Mouse (Mus musculus) neural tube, embryonic 11.5 days (tissue): ENCODE measurements around the gene Traf2. TPM values are rescaled to one million over a fixed set of nuclear protein-coding genes. Genes with fewer than 3 reads are reported as not detected.

Experiments
- ATAC-seq: fragments of 200-750 bp; cut with Nextera tagmentation; 2 replicates; pipeline ENCODE4 v1.8.0; 2017; ENCODE audit warnings: moderate number of reproducible peaks, mild to moderate bottlenecking, moderate TSS enrichment, moderate library complexity; ENCODE audit not compliant: insufficient read depth, low FRiP score, low TSS enrichment
- DNase-seq: peaks from one replicate; pipeline ENCODE4 v3.0.0-alpha.2; 2015; ENCODE audit warnings: low spot score
- H3K27ac ChIP-seq: fragments of 300-500 bp; sonication (generic); 2 replicates; pipeline ENCODE4 v1.5.1; 2014; ENCODE audit warnings: low read depth, mild to moderate bottlenecking, low read length
- H3K27me3 ChIP-seq: fragments of 300-500 bp; sonication (generic); 2 replicates; pipeline ENCODE4 v1.6.1; 2014; ENCODE audit warnings: mild to moderate bottlenecking, low read length, mixed read lengths; ENCODE audit not compliant: control insufficient read depth, insufficient read depth
- H3K36me3 ChIP-seq: fragments of 300-500 bp; sonication (generic); 2 replicates; pipeline ENCODE4 v1.6.1; 2014; ENCODE audit warnings: mild to moderate bottlenecking, low read length, moderate library complexity, mixed read lengths; ENCODE audit not compliant: control insufficient read depth, insufficient read depth
- H3K4me1 ChIP-seq: fragments of 300-500 bp; sonication (generic); 2 replicates; pipeline ENCODE4 v1.6.1; 2014; ENCODE audit warnings: low read length, mixed read lengths; ENCODE audit not compliant: control insufficient read depth, insufficient read depth
- H3K4me2 ChIP-seq: fragments of 300-500 bp; sonication (generic); 2 replicates; pipeline ENCODE4 v1.6.1; 2014; ENCODE audit warnings: low read depth, mild to moderate bottlenecking, moderate library complexity
- H3K4me3 ChIP-seq: fragments of 300-500 bp; sonication (generic); 2 replicates; pipeline ENCODE4 v1.5.1; 2014; ENCODE audit warnings: low read depth, low read length
- H3K9ac ChIP-seq: fragments of 300-500 bp; sonication (generic); 2 replicates; pipeline ENCODE4 v1.6.1; 2014; ENCODE audit warnings: mild to moderate bottlenecking, low read length
- H3K9me3 ChIP-seq: fragments of 300-500 bp; sonication (generic); 2 replicates; pipeline ENCODE4 v1.6.1; 2016; ENCODE audit warnings: low read length; ENCODE audit not compliant: control insufficient read depth
- WGBS: fragments of 180-500 bp; shearing (Covaris S2); extraction: QIAGEN DNeasy Blood & Tissue Kit; methylation state at CpG from one replicate; pipeline ENCODE4 v1.1.7; 2014; 5-methylcytosine and 5-hydroxymethylcytosine counted together
- polyA plus RNA-seq: library from polyadenylated mRNA; unstranded; fragments of >200 nt; fragmentation: Nextera tagmentation; extraction: Ambion mirVana; gene quantifications from 2 replicates; pipeline ENCODE4 v1.2.1, GENCODE M21; 2014

Traf2 gene
- polyA plus RNA-seq, 1 experiment from 2014 or later, result 29.5 TPM

GRCm38 (mm10) chr2:25496462-25496861, 50.3 kb downstream of the Traf2 start:
- 46% methylated on average over 4 of the region's 4 CpGs for WGBS
- no peak overlapping the region for H3K4me2 ChIP-seq
- ATAC-seq (no peak), DNase-seq (no peak)
- H3K4me3 ChIP-seq, result no peak overlapping the region
- peaks cover 1% of the 10 kb centered on the region; the same call in 1 of the 2 replicates for H3K4me1 ChIP-seq
- H3K9ac ChIP-seq, result no peak overlapping the region
- no peaks in the 10 kb centered on the region for H3K36me3 ChIP-seq
- no peaks in the 10 kb centered on the region for H3K27me3 ChIP-seq
- H3K27ac ChIP-seq, result no peak overlapping the region
- H3K9me3 ChIP-seq, result no peaks in the 10 kb centered on the region

DNA sequence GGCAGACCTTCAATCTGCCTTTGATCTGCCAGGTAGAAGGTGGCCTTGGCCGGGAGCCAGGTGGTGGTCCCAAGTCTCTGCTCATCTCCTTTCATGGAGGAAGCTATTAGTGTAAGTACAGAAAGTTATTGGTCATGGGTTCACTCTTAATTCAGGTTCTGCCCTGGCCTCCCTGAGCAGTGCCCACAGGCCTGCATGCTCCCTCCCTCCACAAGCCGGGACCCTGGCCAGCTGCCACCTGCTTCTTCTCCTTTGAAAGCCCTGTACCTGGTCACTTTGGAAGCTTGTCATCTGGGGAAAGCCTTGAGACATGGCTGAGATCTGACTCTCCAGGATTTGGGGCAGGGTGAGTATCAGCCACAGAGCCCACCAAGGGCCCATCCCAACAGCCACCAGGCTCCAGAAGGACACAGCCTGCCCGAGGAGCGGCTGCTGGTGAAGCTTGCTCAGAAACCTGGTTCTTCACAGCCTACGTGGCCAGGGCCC, 53.2 kb downstream of the Traf2 start, which contains the start of gene Lcn12:
Gene Lcn12, minus strand, starts transcription at position 436 of the 486 bp plus-strand sequence.
- no peak within 1 kb of the TSS for H3K9ac ChIP-seq
- no peak within 1 kb of the TSS for H3K27ac ChIP-seq
- no peaks in the 10 kb centered on the region for H3K36me3 ChIP-seq
- DNase-seq (no peak), ATAC-seq (no peak)
- 85% methylated on average over 5 of the region's 5 CpGs for WGBS
- no peaks in the 10 kb centered on the region for H3K4me1 ChIP-seq
- H3K9me3 ChIP-seq, result no peaks in the 10 kb centered on the region
- no peaks in the 10 kb centered on the region for H3K27me3 ChIP-seq
- no peak within 1 kb of the TSS for H3K4me2 ChIP-seq
- H3K4me3 ChIP-seq, result no peak within 1 kb of the TSS

DNA sequence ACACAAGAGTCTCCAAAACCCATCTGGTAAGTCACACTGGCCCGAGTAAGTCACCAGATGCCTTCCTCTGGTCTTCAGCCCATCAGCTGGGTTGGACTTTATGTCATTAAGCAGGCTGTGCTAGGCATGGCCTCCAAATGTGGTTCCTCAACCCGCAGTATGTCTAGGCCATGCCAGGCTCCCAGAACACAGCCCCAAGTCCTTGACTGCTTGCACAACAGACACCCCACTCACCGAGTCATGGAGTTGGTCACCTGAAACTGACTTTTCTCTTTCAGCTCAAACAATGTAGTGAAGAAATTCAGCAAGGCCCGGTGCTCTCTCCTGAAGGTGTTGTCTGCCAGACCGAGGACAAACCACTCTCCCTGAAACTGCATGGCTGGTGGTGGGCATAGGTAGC, 53.8 kb downstream of the Traf2 start:
- H3K27me3 ChIP-seq, result no peaks in the 10 kb centered on the region
- no peak for ATAC-seq
- WGBS, result 83% methylated on average over 5 of the region's 5 CpGs

GRCm38 (mm10) chr2:25488671-25489068, 58.1 kb downstream of the Traf2 start:
- ATAC-seq, result no peak
- H3K27ac ChIP-seq, result no peak overlapping the region
- H3K9ac ChIP-seq, result no peak overlapping the region
- WGBS, result 80% methylated on average over 7 of the region's 7 CpGs
- no peaks in the 10 kb centered on the region for H3K9me3 ChIP-seq
- no peaks in the 10 kb centered on the region for H3K36me3 ChIP-seq
- no peaks in the 10 kb centered on the region for H3K4me1 ChIP-seq
- no peak overlapping the region for H3K4me3 ChIP-seq
- H3K4me2 ChIP-seq, result no peak overlapping the region
- DNase-seq, result no peak
- no peaks in the 10 kb centered on the region for H3K27me3 ChIP-seq

More for the DNA sequence above, 53.8 kb downstream of the Traf2 start:
- DNase-seq, result no peak
- Histone ChIP-seq H3K4me3 (no peak overlapping the region), H3K4me1 (no peaks in the 10 kb centered on the region), H3K9ac (no peak overlapping the region), H3K36me3 (no peaks in the 10 kb centered on the region), H3K27ac (no peak overlapping the region), H3K9me3 (no peaks in the 10 kb centered on the region), H3K4me2 (no peak overlapping the region)

GRCm38 (mm10) chr2:25487965-25488670, 58.6 kb downstream of the Traf2 start:
- Histone ChIP-seq H3K9ac (no peak overlapping the region), H3K36me3 (no peaks in the 10 kb centered on the region), H3K4me1 (no peaks in the 10 kb centered on the region), H3K4me3 (no peak overlapping the region), H3K9me3 (no peaks in the 10 kb centered on the region), H3K27ac (no peak overlapping the region), H3K27me3 (no peaks in the 10 kb centered on the region), H3K4me2 (no peak overlapping the region)
- ATAC-seq (no peak), DNase-seq (no peak)
- 74% methylated on average over 6 of the region's 6 CpGs for WGBS

- WGBS, result 73% methylated on average over 11 of the region's 11 CpGs
Measured at GRCm38 (mm10) chr2:25484901-25485647, 61.7 kb downstream of the Traf2 start.

GRCm38 (mm10) chr2:25482969-25483368, 63.8 kb downstream of the Traf2 start:
- Histone ChIP-seq H3K4me1 (no peaks in the 10 kb centered on the region), H3K9me3 (no peaks in the 10 kb centered on the region), H3K9ac (no peak overlapping the region), H3K4me3 (no peak overlapping the region), H3K27ac (no peak overlapping the region), H3K27me3 (no peaks in the 10 kb centered on the region), H3K4me2 (no peak overlapping the region), H3K36me3 (no peaks in the 10 kb centered on the region)
- peak; percentile 31 for DNase-seq
- no peak for ATAC-seq
- 23% methylated on average over 7 of the region's 7 CpGs for WGBS

More at GRCm38 (mm10) chr2:25484901-25485647, 61.7 kb downstream of the Traf2 start:
- ATAC-seq (no peak), DNase-seq (no peak)
- H3K4me2 ChIP-seq, result no peak overlapping the region
- no peak overlapping the region for H3K4me3 ChIP-seq
- no peak overlapping the region for H3K9ac ChIP-seq
- H3K27me3 ChIP-seq, result no peaks in the 10 kb centered on the region
- H3K27ac ChIP-seq, result no peak overlapping the region
- no peaks in the 10 kb centered on the region for H3K4me1 ChIP-seq
- no peaks in the 10 kb centered on the region for H3K9me3 ChIP-seq
- H3K36me3 ChIP-seq, result no peaks in the 10 kb centered on the region

DNA sequence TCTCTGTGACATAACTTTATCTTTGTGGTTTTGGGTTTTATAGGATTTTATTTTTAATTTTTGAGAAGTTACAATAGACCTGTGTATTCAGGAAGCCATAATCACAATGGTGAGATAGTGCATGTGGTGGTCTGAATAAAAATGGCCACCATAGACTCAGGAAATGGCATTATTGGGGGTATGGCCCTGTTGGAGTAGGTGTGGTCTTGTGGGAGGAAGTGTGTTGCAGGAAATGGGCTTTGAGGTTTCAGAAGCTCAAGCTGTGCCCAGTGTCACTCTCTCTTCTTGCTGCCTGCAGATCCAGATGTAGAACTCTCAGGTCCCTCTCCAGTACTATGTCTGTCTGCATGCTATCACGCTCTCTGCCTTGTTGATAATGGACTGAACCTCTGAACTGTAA, 66.2 kb downstream of the Traf2 start:
- no peak overlapping the region for H3K4me3 ChIP-seq
- no peak for ATAC-seq
- WGBS, result 86% methylated on average over 1 of the region's 1 CpGs
- no peaks in the 10 kb centered on the region for H3K36me3 ChIP-seq
- no peaks in the 10 kb centered on the region for H3K27me3 ChIP-seq
- no peak overlapping the region for H3K27ac ChIP-seq
- H3K9me3 ChIP-seq, result no peaks in the 10 kb centered on the region
- H3K4me1 ChIP-seq, result no peaks in the 10 kb centered on the region
- DNase-seq, result no peak
- H3K4me2 ChIP-seq, result no peak overlapping the region
- no peak overlapping the region for H3K9ac ChIP-seq
